Mouse (Mus musculus) mouse embryonic stem cell (cell line): Measurements from ENCODE around the gene Klrg2.

Experiments used
- in situ Hi-C, 2 experiments: fragments of 300-500 bp; cut with MboI; formaldehyde crosslinking; loops; 1 replicate in 1 of 2; 3 replicates in 1 of 2; pipeline ENCODE4 v1.14.3; 2019 to 2020; ENCODE audit warnings: low sequenced_read_pairs in 2 of 2, low pct_unique_long_range_greater_than_20kb in 1 of 2, mixed read lengths in 1 of 2; ENCODE audit not compliant: unreplicated experiment in 1 of 2

Gene Klrg2

DNA sequence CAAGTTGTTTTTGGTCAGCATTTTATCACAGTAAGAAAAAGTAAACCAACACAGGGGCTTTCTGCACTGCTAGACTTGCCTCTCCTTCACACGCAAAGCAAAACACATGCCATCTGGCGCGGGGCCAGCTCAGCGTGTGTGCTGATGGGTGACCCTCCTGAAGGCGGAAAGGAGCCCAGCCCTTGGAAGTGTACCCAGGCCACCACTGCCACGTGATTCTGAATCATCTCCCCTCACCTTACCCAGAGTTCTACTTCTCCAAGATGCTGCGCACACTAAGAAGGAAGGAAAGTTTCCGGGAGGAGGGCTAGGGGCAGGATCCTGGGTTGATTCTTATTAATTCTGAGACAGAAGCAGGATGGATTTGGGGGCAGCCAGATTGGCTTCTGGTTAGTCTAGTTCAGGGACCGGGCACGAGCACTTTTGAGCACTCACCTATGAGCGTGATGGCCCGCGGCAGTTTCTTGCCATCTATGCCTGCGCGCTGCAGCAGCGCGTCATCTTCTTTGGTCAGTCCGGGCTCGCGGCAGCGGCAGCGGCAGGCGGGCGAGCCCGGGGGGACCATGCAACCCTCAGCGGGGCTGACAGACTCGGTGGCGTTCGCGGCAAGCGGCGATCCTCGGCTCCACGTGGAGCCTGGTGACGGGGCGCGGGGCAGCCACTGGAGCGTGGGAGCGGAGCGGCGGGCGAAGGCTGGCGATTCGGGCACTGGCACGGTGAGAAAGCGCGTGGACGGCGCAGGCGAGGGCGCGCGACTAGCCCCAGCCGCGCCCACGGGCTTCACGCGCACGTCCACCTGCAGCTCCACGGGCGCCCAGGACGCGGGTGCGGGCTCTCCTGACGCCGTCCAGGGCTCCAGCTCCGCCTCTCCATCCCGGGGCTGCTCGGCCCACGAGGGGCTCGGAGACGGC, 846 bp downstream of the Klrg2 start:
- in situ Hi-C loops: no loop called here

DNA sequence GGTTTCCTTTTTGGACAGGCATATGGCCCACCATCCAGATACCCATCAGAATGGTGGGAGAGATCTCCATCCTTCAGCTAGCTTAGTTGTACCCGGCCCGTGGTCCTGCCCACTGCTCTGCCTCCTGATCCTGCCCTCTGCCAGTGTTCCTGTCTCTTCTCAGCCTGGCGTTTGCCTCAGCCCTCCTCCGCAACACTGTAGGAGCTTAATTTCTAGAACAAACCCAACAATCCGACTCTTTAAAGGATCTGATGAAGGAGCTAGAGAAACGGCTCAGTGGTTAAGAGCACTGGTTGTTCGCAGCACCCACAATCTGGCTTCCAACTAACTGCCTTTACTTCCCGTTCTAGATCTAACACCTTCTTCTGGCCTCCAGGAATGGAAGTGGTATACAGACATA, 2.6 kb downstream of the Klrg2 start:
- in situ Hi-C loops: no loop called here

- in situ Hi-C loops: no loop called here
Observed at GRCm38 (mm10) chr6:38632826-38633225, 4.2 kb downstream of the Klrg2 start.

DNA sequence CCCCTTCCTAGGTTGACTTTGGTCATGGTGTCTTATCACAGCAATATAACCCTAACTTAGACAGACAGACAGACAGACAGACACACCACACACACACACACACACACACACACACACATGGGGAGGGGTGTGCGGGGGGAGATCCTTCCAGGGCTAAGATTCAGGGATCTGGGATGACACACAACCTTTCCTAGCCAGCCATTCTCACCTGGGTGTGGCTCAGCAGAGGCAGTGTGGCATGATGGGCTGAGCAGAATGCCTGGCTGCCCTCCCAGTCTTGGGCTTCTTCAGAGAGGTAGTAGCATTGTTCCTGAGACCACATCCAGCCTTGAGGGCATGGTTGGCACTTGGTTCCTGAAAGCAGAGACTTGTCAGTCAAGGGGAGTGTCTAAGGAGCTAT, 7.5 kb downstream of the Klrg2 start:
- in situ Hi-C loops: no loop called here

DNA sequence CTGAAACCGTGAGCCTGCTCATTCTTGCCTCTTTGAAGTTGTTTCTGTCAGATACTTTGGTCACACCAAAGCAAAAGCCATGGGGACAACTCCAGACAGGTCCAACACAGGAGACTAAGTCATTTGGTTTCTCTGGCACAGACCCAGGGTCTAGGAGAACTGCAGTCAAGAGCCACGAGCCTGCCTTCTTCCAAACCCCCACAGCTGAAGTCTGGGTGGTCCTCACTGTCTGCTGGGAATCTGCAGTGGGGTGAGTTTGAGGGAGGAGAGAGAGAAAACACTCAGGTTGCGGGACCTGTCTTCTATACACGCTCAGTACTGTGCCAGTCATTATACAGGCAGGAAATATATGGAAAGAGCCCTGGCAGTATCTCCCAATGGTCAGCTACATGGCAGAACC, 9.6 kb downstream of the Klrg2 start:
- in situ Hi-C loops: no loop called here

DNA sequence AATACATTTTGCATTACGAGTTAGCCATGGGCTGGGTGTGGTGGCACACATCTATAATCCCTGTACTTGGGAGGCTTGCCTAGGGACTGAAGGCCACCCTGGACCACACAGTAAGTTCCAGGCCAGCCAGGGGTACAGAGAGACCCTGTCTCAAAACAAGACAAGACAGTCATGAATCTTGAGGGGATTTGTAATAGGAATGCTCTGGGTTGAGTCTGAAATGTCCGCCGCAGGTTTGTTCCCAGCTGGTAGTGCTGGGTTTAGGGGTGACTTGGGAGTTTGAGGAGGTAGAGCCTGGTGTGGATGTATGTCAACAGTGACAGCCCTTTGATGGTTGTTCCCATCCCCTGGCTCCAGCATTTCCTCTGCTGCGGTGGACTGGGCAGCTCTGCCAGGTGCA, 10.0 kb downstream of the Klrg2 start:
- in situ Hi-C loops: no loop called here

DNA sequence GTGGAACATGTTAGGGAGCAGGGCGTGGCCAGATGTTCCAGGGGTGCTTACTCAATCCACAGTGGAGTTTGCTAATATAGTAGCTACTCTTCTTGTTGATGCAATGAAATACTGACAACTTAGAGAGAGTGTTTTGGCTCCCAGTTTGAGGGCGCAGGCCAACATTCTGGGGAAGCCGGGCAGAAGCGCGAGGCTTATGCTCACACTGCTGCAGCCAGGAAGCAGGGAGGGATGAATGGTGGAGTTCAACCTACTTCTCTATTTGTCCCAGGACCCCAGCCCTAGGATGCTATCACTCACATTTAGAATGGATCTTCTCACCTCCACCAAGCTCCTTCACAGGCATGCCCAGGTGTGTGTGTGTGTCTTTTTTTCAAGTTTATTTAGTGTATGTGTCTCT, 11.0 kb downstream of the Klrg2 start:
- in situ Hi-C loops: no loop called here

- in situ Hi-C loops: no loop called here
Observed at GRCm38 (mm10) chr6:38624439-38624838, 12.6 kb downstream of the Klrg2 start.

GRCm38 (mm10) chr6:38623457-38623856, 13.6 kb downstream of the Klrg2 start:
- in situ Hi-C loops: no loop called here

- in situ Hi-C loops: no loop called here
Observed at GRCm38 (mm10) chr6:38622406-38622805, 14.6 kb downstream of the Klrg2 start.

- in situ Hi-C loops: no loop called here
Observed at GRCm38 (mm10) chr6:38609892-38610291, 27.1 kb downstream of the Klrg2 start.

GRCm38 (mm10) chr6:38597481-38597880, 39.6 kb downstream of the Klrg2 start:
- in situ Hi-C loops: no loop called here

- in situ Hi-C loops: no loop called here
Observed at GRCm38 (mm10) chr6:38581711-38582110, 55.3 kb downstream of the Klrg2 start.

DNA sequence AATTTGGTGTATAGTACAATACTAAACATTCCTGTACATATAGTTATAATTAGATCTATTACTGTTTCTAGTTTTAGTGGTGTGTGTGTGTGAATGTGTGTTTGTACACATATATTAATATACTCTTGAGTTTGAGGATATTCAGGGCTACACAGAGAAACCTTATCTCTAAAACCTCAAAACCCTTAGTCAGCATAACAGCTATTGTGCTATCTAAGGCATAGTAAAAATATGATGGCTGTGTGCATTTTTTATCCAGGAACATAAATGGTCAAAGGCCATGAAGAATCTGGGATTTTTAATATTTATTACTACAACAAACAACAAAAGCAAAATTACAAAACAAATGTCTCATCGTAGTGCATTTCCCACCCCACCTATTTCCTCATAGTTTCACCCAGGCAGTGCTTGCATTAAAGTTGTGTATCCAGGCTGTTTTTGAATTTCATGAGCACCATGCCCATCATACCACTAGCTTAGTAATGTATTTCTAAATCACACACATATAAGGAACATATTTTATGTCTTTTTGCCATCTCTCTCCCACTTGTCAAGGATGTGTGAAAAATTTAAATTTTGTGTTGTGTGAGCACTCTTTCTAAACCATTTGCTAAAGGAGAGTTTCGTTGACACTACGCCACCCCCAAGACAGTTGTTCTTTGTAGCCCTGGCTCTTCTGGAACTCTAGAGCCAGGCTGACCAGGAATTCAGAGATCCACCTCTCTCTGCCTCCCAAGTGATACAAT, 56.8 kb downstream of the Klrg2 start:
- in situ Hi-C loops: no loop called here

DNA sequence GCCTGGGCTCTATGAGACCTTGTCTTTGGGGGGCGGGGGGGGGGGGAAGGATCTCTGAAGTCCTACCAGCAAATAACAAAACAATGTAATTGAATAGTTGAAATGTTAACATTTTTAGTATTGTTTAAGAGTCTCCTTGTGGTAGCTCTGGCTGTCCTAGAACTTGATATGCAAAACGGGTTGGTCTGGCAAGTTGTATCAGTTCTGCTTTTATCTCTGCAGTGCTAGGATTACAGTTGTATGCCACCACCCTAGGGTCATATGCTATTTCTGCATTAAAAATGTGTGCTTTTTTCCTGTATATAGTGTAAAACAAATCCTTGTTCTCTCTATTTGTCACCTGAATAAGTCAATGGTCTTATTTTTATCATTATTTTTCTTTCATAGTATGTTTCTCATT, 60.9 kb downstream of the Klrg2 start:
- in situ Hi-C loops: no loop called here
